In genomic region chr1:36461829-36462228, GRCm38 (mm10) we compare ENCODE assay signal across 22 mouse cellular contexts. TPM values are rescaled to one million over a fixed set of nuclear protein-coding genes. Genes with fewer than 3 reads are reported as not detected.
DNase-seq lines count a peak whose midpoint lies in the region; ATAC-seq and TF ChIP-seq lines count a peak whose summit lies in the region.
"Had no signal": no experiment of that assay in that cellular context is flagged by ENCODE, and none has a peak within 500 bp of the region (broad histone marks: within the 10 kb centered on the region; RNA-seq: fewer than 3 reads in every experiment).

No protein-coding gene starts in this region.

- no peak overlapping the region for H3K9ac ChIP-seq in hindbrain, embryonic 11.5 days (ENCODE audit: low read depth, low read length)
- H3K9ac ChIP-seq: heart, embryonic 15.5 days; limb, embryonic 13.5 days; liver, embryonic 15.5 days; neural tube, embryonic 15.5 days; stomach, embryonic 15.5 days had no signal

- no peaks in the 10 kb centered on the region for H3K9me3 ChIP-seq in hindbrain, embryonic 11.5 days (ENCODE audit: control insufficient read depth, low read length)
- H3K9me3 ChIP-seq: embryonic facial prominence, embryonic 10.5 days; heart, embryonic 15.5 days; hindbrain, embryonic 10.5 days; limb, embryonic 13.5 days; liver, embryonic 15.5 days; midbrain, embryonic 10.5 days; neural tube, embryonic 15.5 days; stomach, embryonic 15.5 days had no signal

- H3K27me3 ChIP-seq in splenic B cell, adult 2 months (ENCODE audit: control insufficient read depth, insufficient read depth, low read length, poor library complexity, severe bottlenecking): no peaks in the 10 kb centered on the region
- H3K27me3 ChIP-seq in hindbrain, embryonic 11.5 days (ENCODE audit: control insufficient read depth, insufficient read depth, low read length): no peaks in the 10 kb centered on the region
- H3K27me3 ChIP-seq: heart, embryonic 15.5 days; limb, embryonic 13.5 days; neural tube, embryonic 15.5 days; stomach, embryonic 15.5 days had no signal

- no peak for TF ChIP-seq CTCF in lung, adult 2 months (IDR thresholded peaks at IDR 0.05; ENCODE audit: insufficient read depth, low read length)

- DNase-seq in B cell, adult 2 months: peak; percentile 22 to 30
- peak; percentile 8 for DNase-seq in MN1 (ENCODE audit: low spot score)
- DNase-seq in splenic B cell, adult 2 months (ENCODE audit: low read depth, low spot score): peak; percentile 47
- DNase-seq in heart, adult 8-10 months (ENCODE audit: low spot score): no peak
- no peak for DNase-seq in hindbrain, embryonic 11.5 days (ENCODE audit: low spot score)
- DNase-seq in lung, adult 2 months: no peak
- DNase-seq: adrenal gland, postnatal 10 days; cerebellum, adult 18-20 months; cerebellum, postnatal 36 days; kidney, postnatal 14 days; lung, postnatal 10 days; right cerebral cortex, postnatal 4 days had no signal

- no peak overlapping the region for H3K4me2 ChIP-seq in hindbrain, embryonic 11.5 days (replicated peaks; ENCODE audit: low read depth, low read length)
- H3K4me2 ChIP-seq: heart, embryonic 15.5 days; limb, embryonic 13.5 days; liver, embryonic 15.5 days; neural tube, embryonic 15.5 days; stomach, embryonic 15.5 days had no signal

- no peaks in the 10 kb centered on the region for H3K79me2 ChIP-seq in macrophage (ENCODE audit: inconsistent target)

- 0 out of 2 replicates have a peak overlapping the region, but pooled peaks have one; percentile 7 for H3K27ac ChIP-seq in macrophage
- no peak overlapping the region for H3K27ac ChIP-seq in hindbrain, embryonic 11.5 days (ENCODE audit: low read depth, low read length)
- H3K27ac ChIP-seq: embryonic facial prominence, embryonic 10.5 days; heart, embryonic 15.5 days; hindbrain, embryonic 10.5 days; limb, embryonic 13.5 days; liver, embryonic 15.5 days; midbrain, embryonic 10.5 days; neural tube, embryonic 15.5 days; stomach, embryonic 15.5 days had no signal

- H3K36me3 ChIP-seq in macrophage (ENCODE audit: inconsistent target): no peaks in the 10 kb centered on the region
- no peaks in the 10 kb centered on the region for H3K36me3 ChIP-seq in splenic B cell, adult 2 months (ENCODE audit: control insufficient read depth, insufficient read depth, low read length, poor library complexity, severe bottlenecking)
- H3K36me3 ChIP-seq in hindbrain, embryonic 11.5 days (ENCODE audit: control insufficient read depth, insufficient read depth, low read length): no peaks in the 10 kb centered on the region
- H3K36me3 ChIP-seq: embryonic facial prominence, embryonic 10.5 days; heart, embryonic 15.5 days; hindbrain, embryonic 10.5 days; limb, embryonic 13.5 days; liver, embryonic 15.5 days; midbrain, embryonic 10.5 days; neural tube, embryonic 15.5 days; stomach, embryonic 15.5 days had no signal

- WGBS in macrophage (ENCODE audit: missing documents): 3% methylated on average over 2 of the region's 2 CpGs
- 62% methylated on average over 2 of the region's 2 CpGs for whole genome bisulfite sequencing in hindbrain, embryonic 11.5 days
- WGBS in lung, adult 2 months: 22% methylated on average over 2 of the region's 2 CpGs

- H3K4me1 ChIP-seq in hindbrain, embryonic 11.5 days (replicated peaks; ENCODE audit: control insufficient read depth, insufficient read depth, low read length): no peaks in the 10 kb centered on the region
- peaks cover 5% of the 10 kb centered on the region for H3K4me1 ChIP-seq in lung, adult 2 months (ENCODE audit: control insufficient read depth, insufficient read depth, low read length)
- H3K4me1 ChIP-seq: midbrain, embryonic 10.5 days; neural tube, embryonic 15.5 days had no signal

- no peak overlapping the region for H3K4me3 ChIP-seq in macrophage (ENCODE audit: inconsistent target)
- no peak overlapping the region for H3K4me3 ChIP-seq in hindbrain, embryonic 11.5 days (ENCODE audit: low read depth, low read length)
- no peak overlapping the region for H3K4me3 ChIP-seq in lung, adult 2 months (replicated peaks; ENCODE audit: extremely low read depth, low read depth, low read length)
- H3K4me3 ChIP-seq: embryonic facial prominence, embryonic 10.5 days; heart, embryonic 15.5 days; hindbrain, embryonic 10.5 days; limb, embryonic 13.5 days; liver, embryonic 15.5 days; midbrain, embryonic 10.5 days; neural tube, embryonic 15.5 days; stomach, embryonic 15.5 days had no signal

- ATAC-seq in hindbrain, embryonic 11.5 days (ENCODE audit: low FRiP score): no peak
- ATAC-seq: forebrain, embryonic 14.5 days had no signal

- TF ChIP-seq POLR2A in lung, adult 2 months (IDR thresholded peaks at IDR 0.05; ENCODE audit: borderline replicate concordance, extremely low read depth, low read depth, low read length): no peak

RNA-seq across cellular contexts. Expression of gene Cnnm4, which starts 9.6 kb away (rescaled TPM):
- 10 to 100 TPM in 2 of 26 experiments, 1 to 10 TPM in 24; 3.2 to 10.9 (median 6.8) TPM for total RNA-seq in macrophage (2018; cell fraction: chromatin; rRNA removed)
- 1 to 10 TPM; 3.4 to 6.4 (median 5.0) TPM for total RNA-seq in macrophage (2018; cell fraction: cytosol; rRNA removed)
- 10 to 100 TPM in 11 of 26 experiments, 1 to 10 TPM in 15; 4.8 to 14.0 (median 9.1) TPM for total RNA-seq in macrophage (2018; cell fraction: nucleus; rRNA removed)
- polyA plus RNA-seq in macrophage (2018): 2.9 to 3.6 TPM (median 3.0 TPM) in 3 replicates
- total RNA-seq in heart, adult 8-10 months (2022): 1 to 10 TPM; 3.7 to 5.2 (median 4.7) TPM
- polyA plus RNA-seq in hindbrain, embryonic 11.5 days (2014; fragmentation: Nextera tagmentation; extraction: Ambion mirVana): 9.5 and 10.4 TPM in 2 replicates
- polyA plus RNA-seq in lung, adult 2 months (2012; rRNA removed): 5.6 and 5.9 TPM in 2 replicates

RNA-seq across cellular contexts. Expression of gene Lman2l, which starts 16.8 kb away (rescaled TPM):
- total RNA-seq in macrophage (2018; cell fraction: chromatin; rRNA removed): 10 to 100 TPM in 25 of 26 experiments, 1 to 10 TPM in 1; 9.6 to 75.8 (median 42.3) TPM
- 10 to 100 TPM; 10.7 to 22.2 (median 16.6) TPM for total RNA-seq in macrophage (2018; cell fraction: cytosol; rRNA removed)
- total RNA-seq in macrophage (2018; cell fraction: nucleus; rRNA removed): 10 to 100 TPM; 14.3 to 64.9 (median 38.6) TPM
- polyA plus RNA-seq in macrophage (2018): 14.9 to 17.7 TPM (median 17.1 TPM) in 3 replicates
- 10 to 100 TPM; 26.3 to 29.4 (median 27.8) TPM for total RNA-seq in heart, adult 8-10 months (2022)
- polyA plus RNA-seq in hindbrain, embryonic 11.5 days (2014; fragmentation: Nextera tagmentation; extraction: Ambion mirVana): 35.7 and 45.3 TPM in 2 replicates
- 9.7 and 15.9 TPM in 2 replicates for polyA plus RNA-seq in lung, adult 2 months (2012; rRNA removed)

RNA-seq across cellular contexts. Expression of gene Cnnm3, which starts 49.8 kb away (rescaled TPM):
- 10 to 100 TPM in 16 of 26 experiments, 1 to 10 TPM in 10; 2.7 to 42.7 (median 14.5) TPM for total RNA-seq in macrophage (2018; cell fraction: chromatin; rRNA removed)
- 10 to 100 TPM in 11 of 26 experiments, 1 to 10 TPM in 15; 4.3 to 23.0 (median 9.2) TPM for total RNA-seq in macrophage (2018; cell fraction: cytosol; rRNA removed)
- 10 to 100 TPM in 23 of 26 experiments, 1 to 10 TPM in 3; 8.2 to 41.7 (median 17.7) TPM for total RNA-seq in macrophage (2018; cell fraction: nucleus; rRNA removed)
- polyA plus RNA-seq in macrophage (2018): 6.7 to 14.7 TPM (median 6.8 TPM) in 3 replicates
- total RNA-seq in heart, adult 8-10 months (2022): 10 to 100 TPM in 3 of 4 experiments, 1 to 10 TPM in 1; 8.6 to 16.3 (median 11.7) TPM
- 3.9 and 7.9 TPM in 2 replicates for polyA plus RNA-seq in hindbrain, embryonic 11.5 days (2014; fragmentation: Nextera tagmentation; extraction: Ambion mirVana)
- 36.6 and 37.0 TPM in 2 replicates for polyA plus RNA-seq in lung, adult 2 months (2012; rRNA removed)

Comparison
In these comparisons a context has a peak if more than half of its experiments do, and no peak if none do; other contexts are left out.
1. DNase-seq: peak in B cell, adult 2 months (2 of 2), MN1 (single experiment) and splenic B cell, adult 2 months (single experiment); none in heart, adult 8-10 months (single experiment), hindbrain, embryonic 11.5 days (single experiment) and lung, adult 2 months (single experiment).